Mouse (Mus musculus) cerebellum, adult 9-10 months (tissue): ENCODE results near the gene Gm4559.
"Not testable (repeated sequence)": the region's sequence is repeated elsewhere in the genome, so short reads cannot be mapped to it uniquely, and the experiment has no call there.

ENCODE experiments used
- DNase-seq: peaks from one replicate; pipeline ENCODE4 v3.0.0; 2022

The Gm4559 gene

GRCm38 (mm10) chr7:142258254-142258653 is 15.9 kb downstream of the Gm4559 start, which contains the start of gene Gm2431:
Gene Gm2431 (minus strand): TSS chr7:142258354.
- not testable (repeated sequence) for DNase-seq

GRCm38 (mm10) chr7:142255517-142255916 is 18.6 kb downstream of the Gm4559 start:
- peak; percentile 17 for DNase-seq

- DNase-seq = peak; percentile 7
Measured at GRCm38 (mm10) chr7:142249824-142250223, 24.3 kb downstream of the Gm4559 start.

- DNase-seq = no peak
Measured at GRCm38 (mm10) chr7:142240978-142241377, 33.2 kb downstream of the Gm4559 start, which contains the start of gene Gm40460. Gene Gm40460 (minus strand): TSS chr7:142241078.

GRCm38 (mm10) chr7:142231540-142231939 is 42.6 kb downstream of the Gm4559 start:
- DNase-seq = no peak

- not testable (repeated sequence) for DNase-seq
Measured at GRCm38 (mm10) chr7:142229871-142230270, 44.3 kb downstream of the Gm4559 start, which contains the start of gene Krtap5-5. Gene Krtap5-5 (minus strand): TSS chr7:142229971.

GRCm38 (mm10) chr7:142224518-142224917 is 49.6 kb downstream of the Gm4559 start:
- no peak for DNase-seq
